Mouse (Mus musculus) spleen, adult 2 months (tissue): ENCODE data around the gene Mknk1. TPM values are rescaled to one million over a fixed set of nuclear protein-coding genes. Genes with fewer than 3 reads are reported as not detected.

Source experiments
- DNase-seq, 2 experiments: peaks; one replicate each; pipeline versions ENCODE4 v3.0.0 to v3.0.0-alpha.2; 2012 to 2021; ENCODE audit warnings: low spot score in 2 of 2, low read depth in 1 of 2
- H3K27ac ChIP-seq: fragments of 200-500 bp; 2 replicates; pipeline ENCODE4 v1.5.1; 2012; ENCODE audit warnings: low read length, inconsistent platforms; ENCODE audit not compliant: insufficient read depth
- H3K27me3 ChIP-seq: fragments of 200-500 bp; 2 replicates; pipeline ENCODE4 v1.6.1; 2012; ENCODE audit warnings: mild to moderate bottlenecking, moderate library complexity, low read length, inconsistent platforms; ENCODE audit not compliant: control insufficient read depth, insufficient read depth
- H3K36me3 ChIP-seq: fragments of 200-500 bp; 2 replicates; pipeline ENCODE4 v1.6.1; 2012; ENCODE audit warnings: mild to moderate bottlenecking, low read length, inconsistent platforms; ENCODE audit not compliant: control insufficient read depth, insufficient read depth
- H3K4me1 ChIP-seq: fragments of 200-500 bp; 2 replicates; pipeline ENCODE4 v1.6.1; 2011; ENCODE audit warnings: inconsistent platforms; ENCODE audit not compliant: control insufficient read depth, insufficient read depth, insufficient read length
- H3K4me3 ChIP-seq: fragments of 200-500 bp; 2 replicates; pipeline ENCODE4 v1.5.1; 2011; ENCODE audit warnings: mild to moderate bottlenecking, inconsistent platforms; ENCODE audit not compliant: insufficient read depth, insufficient read length; ENCODE audit errors: extremely low read depth
- CTCF ChIP-seq: fragments of 200-500 bp; IDR thresholded peaks from 2 replicates; pipeline ENCODE4 v1.5.1; 2011; ENCODE audit warnings: mild to moderate bottlenecking, inconsistent platforms; ENCODE audit not compliant: insufficient read depth, insufficient read length, insufficient replicate concordance; ENCODE audit errors: extremely low read depth
- POLR2A ChIP-seq: fragments of 200-500 bp; IDR thresholded peaks from 2 replicates; pipeline ENCODE4 v1.6.1; 2011; ENCODE audit warnings: low read depth, low read length, inconsistent platforms
- WGBS: fragments of 180-500 bp; shearing (Covaris S2); methylation state at CpG from one replicate; pipeline ENCODE4 v1.1.7; 2018; 5-methylcytosine and 5-hydroxymethylcytosine counted together
- polyA plus RNA-seq: library from polyadenylated mRNA; depleted of rRNA; stranded (reverse); fragments of >200 nt; gene quantifications from 2 replicates; pipeline ENCODE4 v1.2.3, GENCODE M21; 2012

Gene Mknk1
- polyA plus RNA-seq, 1 experiment: 68.2 TPM

DNA sequence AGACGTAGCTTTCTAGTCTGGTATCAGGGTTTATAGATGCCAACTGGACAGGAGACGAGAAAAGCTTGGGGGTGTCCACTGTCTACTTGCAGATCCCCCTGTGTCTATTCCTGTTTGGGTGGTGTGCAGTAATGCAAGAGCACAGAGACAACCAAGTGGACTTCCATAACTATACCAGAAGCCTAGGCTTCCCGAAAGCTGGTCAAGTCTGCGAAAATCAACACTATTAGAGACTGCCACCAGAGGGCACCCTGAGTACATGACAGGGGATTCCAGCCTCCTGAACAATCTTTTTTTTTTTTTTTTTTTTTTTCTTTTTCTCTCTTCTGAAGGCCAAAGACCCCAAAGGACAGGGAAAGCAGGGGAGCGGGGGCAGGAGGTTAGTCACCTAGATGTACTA, 63.8 kb downstream of the Mknk1 start:
- no peaks in the 10 kb centered on the region for H3K36me3 ChIP-seq
- peak; percentile 12 to 65 for DNase-seq
- H3K27me3 ChIP-seq: peaks cover 5% of the 10 kb centered on the region
- H3K4me3 ChIP-seq: no peak overlapping the region
- no peak overlapping the region for H3K27ac ChIP-seq
- TF ChIP-seq CTCF: peak; percentile 49; the same call in 1 of the 2 replicates
- no peak for TF ChIP-seq POLR2A
- no peaks in the 10 kb centered on the region; the same call in 1 of the 2 replicates for H3K4me1 ChIP-seq
- 24% methylated on average over 5 of the region's 5 CpGs for WGBS

DNA sequence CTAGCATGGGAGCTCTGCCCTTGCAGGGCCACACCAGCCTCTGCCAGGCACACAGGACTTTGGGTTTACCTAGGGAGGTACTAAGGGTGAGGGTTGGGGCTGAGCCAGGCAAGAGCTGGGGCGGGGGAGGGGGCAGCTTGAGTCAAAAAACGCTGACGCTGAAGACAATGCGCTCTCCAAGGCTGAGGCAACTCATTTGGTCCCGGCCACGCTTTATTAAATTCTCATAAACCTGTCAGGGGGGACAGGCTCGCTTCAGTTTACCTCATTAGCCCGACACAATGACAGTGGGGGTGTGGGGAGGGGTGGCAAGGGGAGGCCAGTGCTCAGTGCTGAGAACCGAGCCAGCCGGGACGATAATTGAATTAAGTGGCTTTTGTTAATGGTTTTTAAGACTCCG, 65.4 kb downstream of the Mknk1 start:
- TF ChIP-seq CTCF (no peak), POLR2A (no peak)
- Histone ChIP-seq H3K4me1 (no peaks in the 10 kb centered on the region), H3K27ac (no peak overlapping the region), H3K27me3 (no peaks in the 10 kb centered on the region), H3K36me3 (no peaks in the 10 kb centered on the region), H3K4me3 (no peak overlapping the region)
- WGBS: 45% methylated on average over 12 of the region's 12 CpGs
- DNase-seq: no peak

DNA sequence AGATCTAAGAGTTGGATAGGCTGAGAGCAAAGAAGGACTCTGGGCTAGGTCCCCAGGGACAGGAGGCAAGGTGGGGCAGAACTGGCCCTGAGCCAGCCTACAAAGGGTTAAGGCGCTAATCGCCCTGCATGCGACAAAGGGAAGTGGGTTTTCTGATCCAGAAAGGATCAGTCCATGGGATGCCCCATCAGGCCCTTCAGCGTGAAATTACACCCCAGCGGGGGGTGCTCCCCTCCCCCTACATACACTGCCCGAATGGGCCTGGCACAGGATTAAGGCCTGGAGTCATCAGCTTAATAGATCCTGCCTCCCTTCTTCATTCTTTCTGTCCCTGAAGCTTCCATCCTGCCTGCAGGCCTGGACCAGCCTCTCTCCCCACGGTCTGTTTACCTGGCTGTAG, 66.7 kb downstream of the Mknk1 start:
- no peaks in the 10 kb centered on the region for H3K36me3 ChIP-seq
- TF ChIP-seq POLR2A: no peak
- no peak for TF ChIP-seq CTCF
- no peak overlapping the region for H3K27ac ChIP-seq
- no peaks in the 10 kb centered on the region for H3K4me1 ChIP-seq
- H3K4me3 ChIP-seq: no peak overlapping the region
- no peaks in the 10 kb centered on the region for H3K27me3 ChIP-seq
- no peak for DNase-seq
- 43% methylated on average over 7 of the region's 7 CpGs for WGBS

DNA sequence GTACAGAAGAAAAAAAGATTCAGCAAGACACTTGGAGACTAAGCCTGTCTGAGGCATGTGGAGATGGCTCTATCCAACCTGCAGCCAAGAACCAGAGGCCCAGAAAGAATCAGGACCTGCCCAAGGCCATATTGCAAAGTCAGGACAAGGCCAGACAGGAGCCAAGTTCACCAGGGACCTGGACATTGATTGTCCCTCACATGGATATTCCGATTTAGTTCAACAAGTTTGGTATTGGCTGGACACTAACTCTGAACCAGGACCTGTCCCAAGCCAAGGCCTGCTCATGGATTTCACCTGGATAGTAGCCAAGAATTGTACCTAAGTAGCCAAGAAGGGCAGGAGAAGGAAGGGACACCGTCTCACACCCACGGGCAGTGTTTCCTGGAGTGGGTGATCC, 67.8 kb downstream of the Mknk1 start:
- no peak for DNase-seq
- TF ChIP-seq POLR2A (no peak), CTCF (no peak)
- Histone ChIP-seq H3K27ac (no peak overlapping the region), H3K4me1 (no peaks in the 10 kb centered on the region), H3K36me3 (no peaks in the 10 kb centered on the region), H3K27me3 (no peaks in the 10 kb centered on the region), H3K4me3 (no peak overlapping the region)
- 78% methylated on average over 3 of the region's 3 CpGs for WGBS

DNA sequence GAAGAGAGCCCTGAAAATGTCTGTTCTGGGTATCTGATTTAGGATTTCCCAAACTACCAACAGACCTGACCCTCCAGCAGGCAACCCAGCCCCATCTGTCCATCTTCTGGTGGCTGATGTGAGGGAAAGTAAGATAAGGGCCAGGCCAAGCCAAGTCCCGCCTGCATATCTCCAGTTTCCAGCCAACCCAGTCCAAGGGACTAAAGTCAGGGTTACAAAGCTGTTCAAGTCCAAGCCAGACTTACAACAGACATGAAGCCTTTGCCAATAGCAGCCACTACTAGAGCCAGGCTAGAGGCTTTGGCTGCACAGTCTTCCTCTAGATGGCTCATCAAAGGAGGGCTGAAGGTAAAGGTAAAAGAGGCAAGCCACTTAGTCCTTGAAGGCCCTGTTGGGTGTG, 69.0 kb downstream of the Mknk1 start:
- no peak for DNase-seq
- H3K27me3 ChIP-seq: no peaks in the 10 kb centered on the region
- TF ChIP-seq CTCF (no peak), POLR2A (no peak)

DNA sequence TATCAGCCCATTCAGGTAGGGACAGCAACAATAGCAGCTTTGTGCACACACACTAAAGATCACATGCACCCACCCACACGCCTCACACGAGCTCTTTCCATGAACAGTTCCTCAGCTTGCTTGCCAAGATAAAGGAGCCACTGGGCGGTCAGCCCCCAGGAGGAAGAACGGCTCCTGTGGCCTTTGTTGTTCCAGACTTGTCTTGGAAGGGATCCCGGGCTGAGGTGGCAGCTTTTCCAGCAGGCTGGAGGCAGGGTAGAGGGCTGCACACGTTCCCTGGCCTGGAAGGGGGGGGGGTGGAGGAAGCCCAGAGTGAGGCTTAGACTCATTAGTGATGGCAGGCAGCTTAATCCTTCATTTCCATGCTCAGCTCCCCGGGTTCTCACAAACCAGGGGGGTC, 69.6 kb downstream of the Mknk1 start:
- Histone ChIP-seq H3K4me3 (no peak overlapping the region), H3K27me3 (no peaks in the 10 kb centered on the region), H3K4me1 (no peaks in the 10 kb centered on the region), H3K36me3 (no peaks in the 10 kb centered on the region), H3K27ac (no peak overlapping the region)
- no peak for DNase-seq
- no peak for TF ChIP-seq CTCF
- WGBS: 41% methylated on average over 7 of the region's 7 CpGs

More for the DNA sequence above, 69.0 kb downstream of the Mknk1 start:
- WGBS: 68% methylated on average over 1 of the region's 1 CpGs
- Histone ChIP-seq H3K4me1 (no peaks in the 10 kb centered on the region), H3K27ac (no peak overlapping the region), H3K4me3 (no peak overlapping the region), H3K36me3 (no peaks in the 10 kb centered on the region)

DNA sequence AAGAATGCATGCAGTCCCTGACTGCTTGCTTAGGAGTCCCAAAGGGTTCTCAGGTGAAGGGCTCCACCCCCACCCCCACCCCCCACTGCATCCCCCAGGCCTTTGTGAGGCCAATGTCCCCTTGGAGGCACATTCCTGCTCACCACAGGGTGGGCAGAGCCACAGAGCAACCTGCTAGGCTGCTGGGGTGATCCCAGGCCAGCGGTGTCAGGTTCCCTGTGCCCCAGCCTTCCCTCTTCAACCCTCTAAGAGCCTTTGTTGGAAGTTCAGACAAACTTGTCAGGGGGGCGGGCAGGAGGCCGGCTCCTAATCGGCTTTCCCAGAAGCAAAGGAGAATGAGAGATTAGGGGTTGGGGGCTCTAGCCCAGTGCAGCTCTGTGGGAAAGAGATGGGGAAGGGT, 72.6 kb downstream of the Mknk1 start:
- DNase-seq: no peak
- 59% methylated on average over 4 of the region's 4 CpGs for WGBS
- Histone ChIP-seq H3K27ac (no peak overlapping the region), H3K36me3 (no peaks in the 10 kb centered on the region), H3K27me3 (no peaks in the 10 kb centered on the region), H3K4me3 (no peak overlapping the region), H3K4me1 (no peaks in the 10 kb centered on the region)
- no peak for TF ChIP-seq CTCF
- no peak for TF ChIP-seq POLR2A
